Mouse (Mus musculus) cortical plate, adult 2 months (tissue): Measurements from ENCODE around the gene Pcgf2. TPM values are rescaled to one million over a fixed set of nuclear protein-coding genes. Genes with fewer than 3 reads are reported as not detected.
"Not testable (repeated sequence)": the region's sequence is repeated elsewhere in the genome, so short reads cannot be mapped to it uniquely, and the experiment has no call there.

ENCODE experiments used
- H3K27ac ChIP-seq: fragments of 200-500 bp; 2 replicates; pipeline ENCODE4 v1.5.1; 2012; ENCODE audit warnings: low read length, control low read depth, inconsistent platforms; ENCODE audit not compliant: insufficient read depth
- H3K4me1 ChIP-seq: fragments of 200-500 bp; 2 replicates; pipeline ENCODE4 v1.6.1; 2011; ENCODE audit warnings: low read length; ENCODE audit not compliant: control insufficient read depth, insufficient read depth
- H3K4me3 ChIP-seq: fragments of 200-500 bp; 2 replicates; pipeline ENCODE4 v1.5.1; 2011; ENCODE audit warnings: mild to moderate bottlenecking, low read length, control low read depth; ENCODE audit not compliant: insufficient read depth
- CTCF ChIP-seq: fragments of 200-500 bp; IDR thresholded peaks from 2 replicates; pipeline ENCODE4 v1.5.1; 2011; ENCODE audit warnings: mild to moderate bottlenecking, control low read depth, low read length; ENCODE audit not compliant: insufficient read depth; ENCODE audit errors: extremely low read depth
- POLR2A ChIP-seq: fragments of 200-500 bp; IDR thresholded peaks from 2 replicates; pipeline ENCODE4 v1.6.1; 2011; ENCODE audit warnings: mild to moderate bottlenecking, low read length, control low read depth; ENCODE audit not compliant: insufficient read depth; ENCODE audit errors: extremely low read depth
- polyA plus RNA-seq: library from polyadenylated mRNA; depleted of rRNA; stranded (reverse); fragments of >200 nt; gene quantifications from 2 replicates; pipeline ENCODE4 v1.2.3, GENCODE M21; 2012

Gene Pcgf2
- polyA plus RNA-seq, 1 experiment, result 64.1 TPM

GRCm38 (mm10) chr11:97739155-97739554 is 38.9 kb upstream of the Pcgf2 start:
- Histone ChIP-seq H3K4me3 (no peak overlapping the region), H3K27ac (no peak overlapping the region), H3K4me1 (peaks cover 11% of the 10 kb centered on the region)
- TF ChIP-seq POLR2A, result no peak
- TF ChIP-seq CTCF, result no peak

- H3K27ac ChIP-seq, result no peak overlapping the region
- peaks cover 11% of the 10 kb centered on the region for H3K4me1 ChIP-seq
- H3K4me3 ChIP-seq, result no peak overlapping the region
- TF ChIP-seq CTCF, result 0 out of 2 replicates have a peak, but pooled peaks have one; percentile 15
- TF ChIP-seq POLR2A, result no peak
Observed at GRCm38 (mm10) chr11:97738703-97739102, 38.4 kb upstream of the Pcgf2 start.

DNA sequence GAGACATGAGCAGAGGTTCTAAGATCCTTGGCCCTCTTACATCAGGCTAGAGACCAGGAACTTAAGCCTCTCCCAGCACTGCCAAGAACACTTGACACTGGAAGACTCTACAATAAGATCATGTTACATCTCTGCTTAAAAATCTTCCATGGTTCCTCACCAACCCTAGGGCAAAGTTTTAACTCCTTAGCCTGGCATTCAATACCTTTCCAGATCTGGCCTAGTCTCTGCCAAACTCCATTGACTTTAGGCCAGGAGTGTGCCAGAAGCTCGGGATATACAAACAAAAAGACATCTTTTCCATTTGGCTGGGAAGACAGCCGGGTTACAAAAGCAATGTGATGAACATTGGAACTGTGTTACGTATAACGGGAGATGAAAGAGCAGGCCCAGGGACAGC is 37.3 kb upstream of the Pcgf2 start:
- no peak overlapping the region for H3K4me3 ChIP-seq
- TF ChIP-seq POLR2A (no peak), CTCF (no peak)
- no peak overlapping the region for H3K27ac ChIP-seq
- peaks cover 5% of the 10 kb centered on the region for H3K4me1 ChIP-seq

- no peak overlapping the region for H3K27ac ChIP-seq
- TF ChIP-seq POLR2A, result no peak
- TF ChIP-seq CTCF, result no peak
- H3K4me3 ChIP-seq, result no peak overlapping the region
- H3K4me1 ChIP-seq, result peaks cover 5% of the 10 kb centered on the region; the same call in 1 of the 2 replicates
Observed at GRCm38 (mm10) chr11:97736645-97737044, 36.3 kb upstream of the Pcgf2 start.

GRCm38 (mm10) chr11:97734810-97735209 is 34.5 kb upstream of the Pcgf2 start:
- not testable (repeated sequence) for H3K27ac ChIP-seq, H3K4me3 ChIP-seq, H3K4me1 ChIP-seq

- Histone ChIP-seq H3K4me1 (peaks cover 2% of the 10 kb centered on the region; the same call in 1 of the 2 replicates), H3K27ac (no peak overlapping the region), H3K4me3 (no peak overlapping the region)
- TF ChIP-seq CTCF, result no peak
- TF ChIP-seq POLR2A, result no peak
Observed at GRCm38 (mm10) chr11:97733689-97734088, 33.4 kb upstream of the Pcgf2 start.

DNA sequence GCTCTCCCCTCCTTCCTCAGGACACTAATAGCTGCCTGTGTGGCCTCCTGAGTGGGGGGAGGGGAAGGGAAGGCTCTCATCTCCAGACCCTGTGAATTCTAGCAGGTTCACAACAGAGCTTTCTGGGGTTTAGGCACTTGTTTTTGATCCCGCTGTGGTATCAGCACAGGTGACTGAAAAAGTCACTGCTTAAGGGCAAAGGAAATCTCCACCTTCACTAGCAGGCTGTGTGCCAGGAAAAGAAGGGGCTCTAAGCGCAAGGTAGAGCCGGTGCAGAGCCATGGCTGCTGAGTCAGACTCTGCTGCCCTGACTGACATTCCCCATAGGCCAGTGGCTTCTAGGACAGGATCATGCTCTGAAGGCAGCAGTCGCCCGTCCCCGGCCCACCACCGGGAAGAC is 28.4 kb upstream of the Pcgf2 start:
- Histone ChIP-seq H3K4me3 (no peak overlapping the region), H3K4me1 (no peaks in the 10 kb centered on the region), H3K27ac (no peak overlapping the region)
- TF ChIP-seq POLR2A (no peak), CTCF (no peak)

GRCm38 (mm10) chr11:97728311-97728710 is 28.0 kb upstream of the Pcgf2 start:
- Histone ChIP-seq H3K27ac (no peak overlapping the region), H3K4me3 (no peak overlapping the region), H3K4me1 (no peaks in the 10 kb centered on the region)
- TF ChIP-seq CTCF (no peak), POLR2A (no peak)

DNA sequence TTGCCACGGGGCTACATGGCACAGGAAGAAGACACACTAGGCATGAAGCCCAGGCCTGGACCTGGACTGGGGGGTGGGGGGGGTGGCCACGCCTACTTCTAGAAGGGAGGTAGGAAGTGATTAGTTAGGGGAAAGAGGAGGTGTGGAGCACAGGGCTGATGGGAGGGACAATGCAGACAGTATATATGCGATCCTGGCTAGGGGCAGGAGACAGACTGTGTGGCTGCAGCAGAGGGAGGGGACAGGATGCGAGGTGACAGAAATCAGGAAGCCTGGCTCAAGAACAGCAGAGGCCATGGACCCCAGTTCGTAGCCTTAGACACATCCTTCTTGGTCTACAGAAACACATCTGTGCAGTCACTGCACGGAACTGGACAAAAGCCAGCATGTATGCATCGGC is 23.4 kb upstream of the Pcgf2 start:
- TF ChIP-seq CTCF, result no peak
- no peak for TF ChIP-seq POLR2A
- Histone ChIP-seq H3K4me1 (no peaks in the 10 kb centered on the region), H3K27ac (no peak overlapping the region), H3K4me3 (no peak overlapping the region)

DNA sequence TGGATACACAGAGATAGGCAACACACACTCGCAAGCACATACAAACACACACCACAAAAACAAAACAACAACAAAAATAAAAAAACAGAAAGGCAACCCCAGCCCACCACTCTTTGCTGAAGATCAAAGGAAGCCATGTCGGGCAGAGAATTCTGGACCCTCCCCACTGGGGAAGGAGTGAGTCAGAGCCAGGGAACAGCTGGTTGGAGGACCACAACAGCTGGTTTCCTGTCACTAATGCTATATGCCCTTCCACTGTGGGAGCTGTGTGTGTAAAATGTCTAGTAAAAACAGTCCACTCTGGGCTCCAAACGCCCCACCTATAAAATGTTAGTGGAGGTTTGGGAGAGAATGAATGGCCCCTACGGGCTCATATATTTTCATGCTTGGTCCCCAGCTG is 21.0 kb upstream of the Pcgf2 start:
- Histone ChIP-seq H3K4me1 (no peaks in the 10 kb centered on the region), H3K27ac (no peak overlapping the region), H3K4me3 (no peak overlapping the region)
- TF ChIP-seq CTCF (no peak), POLR2A (no peak)

- H3K27ac ChIP-seq, result no peak overlapping the region
- H3K4me3 ChIP-seq, result no peak overlapping the region
- H3K4me1 ChIP-seq, result no peaks in the 10 kb centered on the region
- TF ChIP-seq POLR2A, result no peak
- TF ChIP-seq CTCF, result no peak
Observed at GRCm38 (mm10) chr11:97719041-97719440, 18.7 kb upstream of the Pcgf2 start.
